Mouse (Mus musculus): ENCODE measurements at regions not wholly inside any gene's neighbourhood (a gene's known extent, or its start where the extent isn't known, plus 50 kb on each side); places are given as distances from the start of the nearest gene placed in this dataset.
A peak's percentile ranks its signal among the peaks of the same experiment; 100 is the strongest.

DNA sequence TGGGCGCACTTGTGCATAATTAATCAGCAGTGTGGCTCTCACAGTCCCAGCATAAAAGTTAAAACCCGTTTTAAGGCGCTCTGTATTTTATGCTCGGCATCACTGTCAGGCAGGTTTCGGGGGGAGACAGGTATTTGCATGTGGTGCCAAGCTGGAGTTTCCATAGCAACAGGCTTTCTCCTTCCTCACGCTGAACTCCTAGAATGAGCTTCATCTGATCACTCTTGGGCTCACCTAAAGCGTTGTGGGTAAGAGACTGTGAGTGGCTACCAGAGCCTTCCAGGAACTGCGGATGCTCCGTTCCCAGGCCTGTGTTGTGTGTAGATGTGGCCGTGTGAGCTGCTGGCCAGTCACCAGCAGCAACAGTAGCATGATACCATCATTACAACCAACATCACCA, 161.5 kb downstream of the Ajap1 start:
- no peak overlapping the region for H3K4me3 ChIP-seq (replicated peaks)
- H3K27me3 ChIP-seq (replicated peaks): no peaks in the 10 kb centered on the region
- H3K9ac ChIP-seq: no peak overlapping the region
- H3K27ac ChIP-seq: no peak overlapping the region
- H3K4me2 ChIP-seq: no peak overlapping the region
- H3K36me3 ChIP-seq: no peaks in the 10 kb centered on the region
- no peak for ATAC-seq (ENCODE audit: insufficient read depth, low FRiP score, low read depth)
- H3K9me3 ChIP-seq: no peaks in the 10 kb centered on the region
- no peaks in the 10 kb centered on the region for H3K4me1 ChIP-seq
- 69% methylated on average over 10 of the region's 10 CpGs for whole genome bisulfite sequencing

- Histone ChIP-seq H3K9ac (no peak overlapping the region), H3K9me3 (no peaks in the 10 kb centered on the region), H3K4me1 (no peaks in the 10 kb centered on the region), H3K4me3 (replicated peaks) (no peak overlapping the region), H3K27me3 (replicated peaks) (no peaks in the 10 kb centered on the region), H3K4me2 (no peak overlapping the region), H3K36me3 (no peaks in the 10 kb centered on the region), H3K27ac (no peak overlapping the region)
- WGBS: 56% methylated on average over 9 of the region's 9 CpGs
- ATAC-seq (ENCODE audit: insufficient read depth, low FRiP score, low read depth): no peak
Measured at GRCm38 (mm10) chr4:153320602-153321001, 162.0 kb downstream of the Ajap1 start.

- Histone ChIP-seq H3K36me3 (no peaks in the 10 kb centered on the region), H3K4me2 (no peak overlapping the region), H3K9me3 (no peaks in the 10 kb centered on the region), H3K4me3 (replicated peaks) (no peak overlapping the region), H3K27me3 (replicated peaks) (no peaks in the 10 kb centered on the region), H3K9ac (no peak overlapping the region), H3K27ac (no peak overlapping the region), H3K4me1 (no peaks in the 10 kb centered on the region)
- WGBS: 69% methylated on average over 16 of the region's 16 CpGs
- no peak for ATAC-seq (ENCODE audit: insufficient read depth, low FRiP score, low read depth)
Measured at GRCm38 (mm10) chr4:153316964-153317724, 165.5 kb downstream of the Ajap1 start.

DNA sequence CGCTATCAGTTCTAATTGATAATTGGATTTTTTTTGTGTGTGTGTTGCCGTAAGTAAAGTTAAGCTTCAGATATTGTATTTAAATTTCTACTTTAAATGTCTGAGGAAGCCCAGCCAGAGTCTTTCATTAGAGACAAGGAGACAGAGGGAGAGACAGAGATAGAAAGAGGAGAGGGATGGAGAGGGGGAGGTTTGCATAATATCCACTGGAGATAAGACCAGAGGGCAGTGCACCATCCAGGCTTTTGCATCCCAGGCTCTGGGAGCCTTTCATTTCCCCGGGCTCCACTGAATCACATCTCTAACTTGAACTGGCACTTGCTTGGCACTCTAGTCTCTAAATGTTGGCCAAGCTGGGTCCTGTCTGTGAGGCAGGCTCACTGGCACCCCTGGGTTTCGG, 166.1 kb downstream of the Ajap1 start:
- H3K4me3 ChIP-seq (replicated peaks): no peak overlapping the region
- no peaks in the 10 kb centered on the region for H3K36me3 ChIP-seq
- no peak for ATAC-seq (ENCODE audit: insufficient read depth, low FRiP score, low read depth)
- no peaks in the 10 kb centered on the region for H3K4me1 ChIP-seq
- H3K9ac ChIP-seq: no peak overlapping the region
- no peaks in the 10 kb centered on the region for H3K9me3 ChIP-seq
- 80% methylated on average over 4 of the region's 4 CpGs for WGBS
- H3K27ac ChIP-seq: no peak overlapping the region
- H3K27me3 ChIP-seq (replicated peaks): no peaks in the 10 kb centered on the region
- no peak overlapping the region for H3K4me2 ChIP-seq

- Histone ChIP-seq H3K9me3 (no peaks in the 10 kb centered on the region), H3K9ac (no peak overlapping the region), H3K4me2 (no peak overlapping the region), H3K4me3 (replicated peaks) (no peak overlapping the region), H3K27ac (no peak overlapping the region), H3K36me3 (no peaks in the 10 kb centered on the region), H3K4me1 (no peaks in the 10 kb centered on the region), H3K27me3 (replicated peaks) (no peaks in the 10 kb centered on the region)
- no peak for ATAC-seq (ENCODE audit: insufficient read depth, low FRiP score, low read depth)
- 88% methylated on average over 12 of the region's 12 CpGs for WGBS
Measured at GRCm38 (mm10) chr4:153313961-153314360, 168.7 kb downstream of the Ajap1 start.

GRCm38 (mm10) chr4:153311574-153311973, 171.0 kb downstream of the Ajap1 start:
- Histone ChIP-seq H3K27ac (no peak overlapping the region), H3K27me3 (replicated peaks) (no peaks in the 10 kb centered on the region), H3K4me1 (no peaks in the 10 kb centered on the region), H3K36me3 (no peaks in the 10 kb centered on the region), H3K4me3 (replicated peaks) (no peak overlapping the region), H3K9me3 (no peaks in the 10 kb centered on the region), H3K9ac (no peak overlapping the region), H3K4me2 (no peak overlapping the region)
- 55% methylated on average over 5 of the region's 5 CpGs for WGBS
- no peak for ATAC-seq (ENCODE audit: insufficient read depth, low FRiP score, low read depth)

DNA sequence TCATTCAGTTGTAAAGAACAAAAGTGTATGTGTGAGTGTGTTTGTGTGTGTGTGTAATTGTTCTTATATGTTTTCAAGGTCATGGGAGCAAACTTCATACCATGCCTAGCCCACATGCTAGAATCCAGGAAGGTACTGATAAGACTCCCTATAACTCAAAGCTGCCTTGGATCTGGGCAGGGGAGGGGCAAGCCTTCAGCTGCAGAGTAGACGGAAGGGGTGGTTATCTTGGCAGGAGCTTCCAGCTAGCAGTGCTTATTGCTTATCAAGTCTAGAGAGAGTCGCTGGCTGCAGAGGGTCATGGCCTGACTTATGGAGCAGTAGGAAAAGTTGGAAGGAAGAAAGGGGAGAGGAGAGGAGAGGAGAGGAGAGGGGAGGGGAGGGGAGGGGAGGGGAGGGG, 172.0 kb downstream of the Ajap1 start:
- WGBS: 26% methylated on average over 2 of the region's 2 CpGs
- no peaks in the 10 kb centered on the region for H3K27me3 ChIP-seq (replicated peaks)
- H3K4me3 ChIP-seq (replicated peaks): no peak overlapping the region
- H3K9ac ChIP-seq: no peak overlapping the region
- no peaks in the 10 kb centered on the region for H3K36me3 ChIP-seq
- H3K4me2 ChIP-seq: no peak overlapping the region
- H3K4me1 ChIP-seq: no peaks in the 10 kb centered on the region
- no peaks in the 10 kb centered on the region for H3K9me3 ChIP-seq
- ATAC-seq (ENCODE audit: insufficient read depth, low FRiP score, low read depth): no peak
- H3K27ac ChIP-seq: no peak overlapping the region

GRCm38 (mm10) chr4:153303521-153303920, 179.1 kb downstream of the Ajap1 start:
- Histone ChIP-seq H3K4me3 (replicated peaks) (no peak overlapping the region), H3K9me3 (no peaks in the 10 kb centered on the region)

GRCm38 (mm10) chr4:153302855-153303254, 179.8 kb downstream of the Ajap1 start:
- Histone ChIP-seq H3K9me3 (no peaks in the 10 kb centered on the region), H3K36me3 (no peaks in the 10 kb centered on the region), H3K27me3 (replicated peaks) (no peaks in the 10 kb centered on the region), H3K4me3 (replicated peaks) (no peak overlapping the region), H3K4me1 (no peaks in the 10 kb centered on the region), H3K9ac (no peak overlapping the region), H3K4me2 (no peak overlapping the region), H3K27ac (no peak overlapping the region)
- ATAC-seq (ENCODE audit: insufficient read depth, low FRiP score, low read depth): no peak
- 70% methylated on average over 4 of the region's 4 CpGs for WGBS

More at GRCm38 (mm10) chr4:153303521-153303920, 179.1 kb downstream of the Ajap1 start:
- H3K9ac ChIP-seq: no peak overlapping the region
- 69% methylated on average over 5 of the region's 5 CpGs for WGBS
- no peak for ATAC-seq (ENCODE audit: insufficient read depth, low FRiP score, low read depth)
- H3K36me3 ChIP-seq: no peaks in the 10 kb centered on the region
- no peaks in the 10 kb centered on the region for H3K4me1 ChIP-seq
- H3K27me3 ChIP-seq (replicated peaks): no peaks in the 10 kb centered on the region
- H3K27ac ChIP-seq: no peak overlapping the region
- no peak overlapping the region for H3K4me2 ChIP-seq

- no peak for ATAC-seq (ENCODE audit: insufficient read depth, low FRiP score, low read depth)
- 45% methylated on average over 5 of the region's 5 CpGs for WGBS
- no peaks in the 10 kb centered on the region for H3K36me3 ChIP-seq
Measured at GRCm38 (mm10) chr4:153298277-153298676, 184.3 kb downstream of the Ajap1 start.

GRCm38 (mm10) chr4:153294828-153295227, 187.8 kb downstream of the Ajap1 start:
- Histone ChIP-seq H3K9ac (no peak overlapping the region), H3K27me3 (replicated peaks) (no peaks in the 10 kb centered on the region), H3K4me3 (replicated peaks) (no peak overlapping the region), H3K27ac (no peak overlapping the region), H3K36me3 (no peaks in the 10 kb centered on the region), H3K9me3 (no peaks in the 10 kb centered on the region), H3K4me1 (no peaks in the 10 kb centered on the region), H3K4me2 (no peak overlapping the region)
- 22% methylated on average over 6 of the region's 6 CpGs for WGBS
- no peak for ATAC-seq (ENCODE audit: insufficient read depth, low FRiP score, low read depth)

More at GRCm38 (mm10) chr4:153298277-153298676, 184.3 kb downstream of the Ajap1 start:
- no peak overlapping the region for H3K9ac ChIP-seq
- no peak overlapping the region for H3K27ac ChIP-seq
- no peak overlapping the region for H3K4me3 ChIP-seq (replicated peaks)
- H3K27me3 ChIP-seq (replicated peaks): no peaks in the 10 kb centered on the region
- no peaks in the 10 kb centered on the region for H3K4me1 ChIP-seq
- no peak overlapping the region for H3K4me2 ChIP-seq
- no peaks in the 10 kb centered on the region for H3K9me3 ChIP-seq

DNA sequence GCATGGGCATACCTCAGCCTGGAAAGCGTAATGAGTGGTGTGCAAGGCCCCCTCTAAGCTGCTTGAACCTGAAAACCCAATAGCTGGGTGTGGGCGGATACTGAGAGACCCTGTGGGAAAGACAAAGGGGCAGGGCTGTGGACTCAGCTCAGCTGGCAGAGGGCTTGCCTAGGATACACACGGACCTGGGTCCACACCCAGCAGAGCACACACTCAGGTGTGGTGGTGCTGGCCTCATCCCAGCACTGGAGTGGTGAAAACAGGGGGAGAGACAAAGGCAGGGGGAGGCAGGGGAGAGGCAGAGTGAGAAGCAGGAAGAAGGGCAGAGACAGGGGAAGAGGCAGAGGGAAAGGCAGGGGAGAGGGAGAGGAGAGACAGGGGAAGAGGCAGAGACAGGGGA, 189.5 kb downstream of the Ajap1 start:
- Histone ChIP-seq H3K9ac (no peak overlapping the region), H3K36me3 (no peaks in the 10 kb centered on the region), H3K27ac (no peak overlapping the region), H3K4me3 (replicated peaks) (no peak overlapping the region), H3K27me3 (replicated peaks) (no peaks in the 10 kb centered on the region), H3K9me3 (no peaks in the 10 kb centered on the region), H3K4me1 (no peaks in the 10 kb centered on the region), H3K4me2 (no peak overlapping the region)
- WGBS: 60% methylated on average over 3 of the region's 3 CpGs
- ATAC-seq (ENCODE audit: insufficient read depth, low FRiP score, low read depth): peak; percentile 82

DNA sequence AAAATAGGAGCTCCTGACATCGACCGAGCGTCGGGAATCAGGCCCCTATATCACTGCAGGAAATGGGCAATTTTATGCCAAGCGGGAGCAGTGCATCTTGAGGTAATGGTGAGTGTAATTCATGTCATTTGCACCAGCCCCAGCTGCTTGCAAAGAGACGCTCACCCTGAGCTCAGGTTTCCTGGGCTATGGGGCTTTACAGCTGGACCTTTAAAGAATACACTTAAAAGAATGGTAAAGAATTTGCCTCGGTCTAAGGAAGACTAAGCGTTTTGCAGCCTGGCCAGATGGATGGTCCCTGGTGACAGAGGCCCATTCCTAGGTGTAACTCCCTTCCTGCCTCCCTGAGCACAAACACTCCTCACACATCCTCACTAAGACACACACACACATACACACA, 194.2 kb downstream of the Ajap1 start:
- no peaks in the 10 kb centered on the region for H3K36me3 ChIP-seq
- no peak for ATAC-seq (ENCODE audit: insufficient read depth, low FRiP score, low read depth)
- H3K4me3 ChIP-seq (replicated peaks): no peak overlapping the region
- no peaks in the 10 kb centered on the region for H3K9me3 ChIP-seq
- no peak overlapping the region for H3K27ac ChIP-seq
- no peaks in the 10 kb centered on the region for H3K4me1 ChIP-seq
- H3K9ac ChIP-seq: no peak overlapping the region
- H3K27me3 ChIP-seq (replicated peaks): no peaks in the 10 kb centered on the region
- H3K4me2 ChIP-seq: no peak overlapping the region
- WGBS: 66% methylated on average over 8 of the region's 8 CpGs
